Mouse (Mus musculus) erythroblast, adult 5-6 weeks (primary cell): ENCODE measurements around the gene Smpd3. TPM values are rescaled to one million over a fixed set of nuclear protein-coding genes. Genes with fewer than 3 reads are reported as not detected.

ENCODE experiments used
- ATAC-seq: replicated peaks from 2 replicates; pipeline ENCODE4 v1.8.0; 2016; ENCODE audit warnings: moderate number of reproducible peaks, mild to moderate bottlenecking, moderate TSS enrichment, inconsistent platforms; ENCODE audit not compliant: poor library complexity, low FRiP score, severe bottlenecking
- total RNA-seq, 2 experiments: library from RNA; stranded (forward) in 1 of 2; stranded (reverse) in 1 of 2; fragments of 150-400 nt in 1 of 2; fragments of 200-764, 138-1000 nt in 1 of 2; gene quantifications; 2 replicates each; pipeline versions ENCODE4 v1.2.3 to v1.2.4; 2015 to 2017; ENCODE audit warnings: low replicate concordance in 2 of 2

The Smpd3 gene
- total RNA-seq, 2 experiments from 2014 or later = not detected

- no peak for ATAC-seq
Observed at GRCm38 (mm10) chr8:106299686-106300085, 38.1 kb downstream of the Smpd3 start.

- ATAC-seq = no peak
Observed at GRCm38 (mm10) chr8:106298846-106299245, 38.9 kb downstream of the Smpd3 start.

GRCm38 (mm10) chr8:106298261-106298660 is 39.5 kb downstream of the Smpd3 start:
- ATAC-seq = no peak

- no peak for ATAC-seq
Observed at GRCm38 (mm10) chr8:106292484-106293396, 45.0 kb downstream of the Smpd3 start.

GRCm38 (mm10) chr8:106289464-106289863 is 48.3 kb downstream of the Smpd3 start:
- no peak for ATAC-seq

GRCm38 (mm10) chr8:106288732-106289131 is 49.1 kb downstream of the Smpd3 start:
- ATAC-seq = no peak

GRCm38 (mm10) chr8:106287445-106287844 is 50.3 kb downstream of the Smpd3 start:
- ATAC-seq = no peak

GRCm38 (mm10) chr8:106280844-106281243 is 56.9 kb downstream of the Smpd3 start:
- no peak for ATAC-seq

GRCm38 (mm10) chr8:106280154-106280553 is 57.6 kb downstream of the Smpd3 start:
- ATAC-seq = no peak

- no peak for ATAC-seq
Observed at GRCm38 (mm10) chr8:106278367-106279042, 59.3 kb downstream of the Smpd3 start.

GRCm38 (mm10) chr8:106276709-106277317 is 61.0 kb downstream of the Smpd3 start:
- no peak for ATAC-seq

- ATAC-seq = no peak
Observed at GRCm38 (mm10) chr8:106273468-106273867, 64.3 kb downstream of the Smpd3 start.

- no peak for ATAC-seq
Observed at GRCm38 (mm10) chr8:106271378-106271777, 66.4 kb downstream of the Smpd3 start.

- no peak for ATAC-seq
Observed at GRCm38 (mm10) chr8:106270804-106271203, 67.0 kb downstream of the Smpd3 start.

- ATAC-seq = no peak
Observed at GRCm38 (mm10) chr8:106268710-106269346, 69.0 kb downstream of the Smpd3 start.

- ATAC-seq = no peak
Observed at GRCm38 (mm10) chr8:106265398-106265797, 72.4 kb downstream of the Smpd3 start.

- no peak for ATAC-seq
Observed at GRCm38 (mm10) chr8:106263928-106264327, 73.9 kb downstream of the Smpd3 start.

- no peak for ATAC-seq
Observed at GRCm38 (mm10) chr8:106262343-106262742, 75.4 kb downstream of the Smpd3 start.

GRCm38 (mm10) chr8:106260894-106261293 is 76.9 kb downstream of the Smpd3 start:
- ATAC-seq = no peak

- no peak for ATAC-seq
Observed at GRCm38 (mm10) chr8:106259579-106260255, 78.1 kb downstream of the Smpd3 start.
